Mouse (Mus musculus): ENCODE measurements around the gene Ttc27. TPM values are rescaled to one million over a fixed set of nuclear protein-coding genes. Genes with fewer than 3 reads are reported as not detected.
A peak's percentile ranks its signal among the peaks of the same experiment; 100 is the strongest.

The Ttc27 gene
- total RNA-seq (2012; rRNA removed) (53.2 and 59.9 TPM in 2 replicates), polyA plus RNA-seq (2012; ENCODE audit: insufficient read depth in 1 of 2, insufficient read length in 2 of 2, low read depth in 1 of 2, low replicate concordance in 2 of 2, missing spikeins in 1 of 2) (10 to 100 TPM in 1 of 2 experiments, not detected in 1; 55.2 TPM)

GRCm38 (mm10) chr17:74717618-74718151, at the start of gene Ttc27:
Gene Ttc27, plus strand, starts transcription at chr17:74717732.
- H3K9ac ChIP-seq (ENCODE audit: control insufficient read depth, low read depth, low read length, poor library complexity, severe bottlenecking), result peak within 1 kb of the TSS; percentile 87
- H3K27me3 ChIP-seq (ENCODE audit: control insufficient read depth in 1 of 2, insufficient read depth in 2 of 2, low read length in 2 of 2), result no peaks in the 10 kb centered on the region
- H3K27ac ChIP-seq (ENCODE audit: control insufficient read depth, low read depth, low read length), result peak within 1 kb of the TSS; percentile 69
- H3K36me3 ChIP-seq (ENCODE audit: control insufficient read depth in 1 of 2, insufficient read depth in 2 of 2, low read length in 2 of 2), result peaks cover 0 to 6% of the 10 kb centered on the region in 2 experiments; a peak in 1 of 4 replicates
- peaks cover 12% of the 10 kb centered on the region for H3K79me2 ChIP-seq (ENCODE audit: control insufficient read depth, insufficient read depth, low read length, poor library complexity)
- DNase-seq (ENCODE audit: low read depth, low spot score), result peak; percentile 98
- peaks cover 0 to 5% of the 10 kb centered on the region in 2 experiments; a peak in 2 of 4 replicates for H3K4me1 ChIP-seq (ENCODE audit: control insufficient read depth in 1 of 2, insufficient read depth in 2 of 2, low read length in 2 of 2)
- H3K9me3 ChIP-seq (replicated peaks; ENCODE audit: insufficient read depth, low read length), result no peaks in the 10 kb centered on the region
- peak within 1 kb of the TSS; percentile 76 to 96 for H3K4me3 ChIP-seq (ENCODE audit: control insufficient read depth in 1 of 2, insufficient read depth in 1 of 2, low read depth in 2 of 2, low read length in 2 of 2)
- no peak for TF ChIP-seq CTCF (IDR thresholded peaks at IDR 0.05 in 2 of 3, conservative IDR thresholded peaks at IDR 0.05 in 1 of 3; ENCODE audit: control insufficient read depth in 1 of 3, insufficient read depth in 1 of 3, low read depth in 2 of 3, low read length in 3 of 3, poor library complexity in 1 of 3, severe bottlenecking in 1 of 3)
- TF ChIP-seq SIN3A (IDR thresholded peaks at IDR 0.05; ENCODE audit: low read length), result peak; percentile 100
- peak; percentile 81; the same call in 1 of the 2 replicates for TF ChIP-seq ZMIZ1 (IDR thresholded peaks at IDR 0.05; ENCODE audit: low read depth, low read length)
- TF ChIP-seq MAZ (IDR thresholded peaks at IDR 0.05; ENCODE audit: low read depth, low read length), result no peak
- no peak for TF ChIP-seq CHD1 (IDR thresholded peaks at IDR 0.05; ENCODE audit: low read depth, low read length)
- TF ChIP-seq NELFE (IDR thresholded peaks at IDR 0.05; ENCODE audit: low read depth, low read length), result peak; percentile 94
- TF ChIP-seq USF1 (IDR thresholded peaks at IDR 0.05; ENCODE audit: low read depth, low read length), result no peak
- TF ChIP-seq SMC3 (IDR thresholded peaks at IDR 0.05; ENCODE audit: low read depth, low read length), result no peak
- peak; percentile 88 for TF ChIP-seq ELF1 (IDR thresholded peaks at IDR 0.05; ENCODE audit: low read depth, low read length)
- TF ChIP-seq POLR2A (IDR thresholded peaks at IDR 0.05; ENCODE audit: control insufficient read depth in 1 of 2, insufficient read depth in 1 of 2, low read depth in 1 of 2, low read length in 2 of 2, poor library complexity in 1 of 2), result peak; percentile 66 to 97
- TF ChIP-seq ETS1 (IDR thresholded peaks at IDR 0.05; ENCODE audit: low read depth, low read length), result no peak
- peak; percentile 84 for TF ChIP-seq TBP (IDR thresholded peaks at IDR 0.05; ENCODE audit: low read depth, low read length)
- no peak for TF ChIP-seq BHLHE40 (IDR thresholded peaks at IDR 0.05; ENCODE audit: borderline replicate concordance, low read depth, low read length)
- TF ChIP-seq MEF2A (IDR thresholded peaks at IDR 0.05; ENCODE audit: extremely low read depth, insufficient replicate concordance, low read depth, low read length, poor library complexity, severe bottlenecking), result no peak
- TF ChIP-seq CHD2 (IDR thresholded peaks at IDR 0.05; ENCODE audit: low read length), result no peak
- no peak for TF ChIP-seq MYB (IDR thresholded peaks at IDR 0.05; ENCODE audit: low read depth, low read length)
- TF ChIP-seq ZNF384 (IDR thresholded peaks at IDR 0.05; ENCODE audit: low read depth, low read length), result no peak
- peak; percentile 100 for TF ChIP-seq MXI1 (IDR thresholded peaks at IDR 0.05; ENCODE audit: low read depth, low read length)
- no peak for TF ChIP-seq RAD21 (IDR thresholded peaks at IDR 0.05; ENCODE audit: low read depth, low read length)
- TF ChIP-seq MAFK (IDR thresholded peaks at IDR 0.05; ENCODE audit: borderline replicate concordance, low read depth, low read length), result no peak
- peak; percentile 97 for TF ChIP-seq MYC (IDR thresholded peaks at IDR 0.05; ENCODE audit: low read depth, low read length)
- TF ChIP-seq JUND (IDR thresholded peaks at IDR 0.05; ENCODE audit: low read depth, low read length), result no peak
- TF ChIP-seq E2F4 (IDR thresholded peaks at IDR 0.05; ENCODE audit: borderline replicate concordance, low read depth, low read length), result no peak
- TF ChIP-seq EP300 (IDR thresholded peaks at IDR 0.05; ENCODE audit: low read depth in 1 of 2, low read length in 2 of 2), result no peak
- no peak for TF ChIP-seq ZKSCAN1 (IDR thresholded peaks at IDR 0.05; ENCODE audit: low read depth, low read length)
- peak; percentile 81; the same call in 1 of the 2 replicates for TF ChIP-seq POLR2AphosphoS2 (IDR thresholded peaks at IDR 0.05; ENCODE audit: low read length)
- TF ChIP-seq RCOR1 (IDR thresholded peaks at IDR 0.05; ENCODE audit: low read depth, low read length), result no peak
- TF ChIP-seq GABPA (IDR thresholded peaks at IDR 0.05; ENCODE audit: low read depth, low read length), result no peak
- TF ChIP-seq NRF1 (IDR thresholded peaks at IDR 0.05; ENCODE audit: insufficient read depth, low read depth, low read length, poor library complexity, severe bottlenecking), result peak; percentile 78
- TF ChIP-seq TAL1 (IDR thresholded peaks at IDR 0.05; ENCODE audit: low read length), result no peak
- no peak for TF ChIP-seq POLR2AphosphoS5 (IDR thresholded peaks at IDR 0.05; ENCODE audit: borderline replicate concordance, low read depth, low read length)
- peak; percentile 63; the same call in 1 of the 2 replicates for TF ChIP-seq KAT2A (conservative IDR thresholded peaks at IDR 0.05; ENCODE audit: low read depth, low read length)
- TF ChIP-seq TCF12 (IDR thresholded peaks at IDR 0.05; ENCODE audit: low read depth, low read length), result peak; percentile 55; the same call in 1 of the 2 replicates
- 0 out of 2 replicates have a peak, but pooled peaks have one; percentile 33 for TF ChIP-seq UBTF (IDR thresholded peaks at IDR 0.05; ENCODE audit: borderline replicate concordance, insufficient read depth, low read depth, low read length)
- TF ChIP-seq ZC3H11A (IDR thresholded peaks at IDR 0.05; ENCODE audit: low read depth, low read length), result no peak
- no peak for TF ChIP-seq USF2 (IDR thresholded peaks at IDR 0.05; ENCODE audit: borderline replicate concordance in 1 of 2, insufficient read depth in 1 of 2, low read depth in 1 of 2, low read length in 2 of 2)
